Mouse (Mus musculus): ENCODE results near the gene Fgf11. TPM values are rescaled to one million over a fixed set of nuclear protein-coding genes. Genes with fewer than 3 reads are reported as not detected.

Fgf11 gene
- total RNA-seq, 1 experiment from 2014 or later = 5.4 TPM

GRCm38 (mm10) chr11:69766126-69766609, 35.5 kb downstream of the Fgf11 start:
- ATAC-seq (replicated peaks in 1 of 2; ENCODE audit: insufficient read depth in 1 of 2, low FRiP score in 2 of 2, low TSS enrichment in 1 of 2, low read depth in 1 of 2, poor library complexity in 2 of 2, severe bottlenecking in 2 of 2) = peak; percentile 64 to 69

- 0 out of 4 replicates have a peak, but pooled peaks of 1 of the 2 experiments have one; percentile 13 for ATAC-seq (replicated peaks in 1 of 2; ENCODE audit: insufficient read depth in 1 of 2, low FRiP score in 2 of 2, low TSS enrichment in 1 of 2, low read depth in 1 of 2, poor library complexity in 2 of 2, severe bottlenecking in 2 of 2)
Observed at GRCm38 (mm10) chr11:69765221-69766125, 36.2 kb downstream of the Fgf11 start, which contains the start of gene Zbtb4. TSS of gene Zbtb4 (plus strand) at chr11:69765912.

- no peak for ATAC-seq (replicated peaks in 1 of 2; ENCODE audit: insufficient read depth in 1 of 2, low FRiP score in 2 of 2, low TSS enrichment in 1 of 2, low read depth in 1 of 2, poor library complexity in 2 of 2, severe bottlenecking in 2 of 2)
Observed at GRCm38 (mm10) chr11:69763551-69763950, 38.1 kb downstream of the Fgf11 start.

- ATAC-seq (replicated peaks in 1 of 2; ENCODE audit: insufficient read depth in 1 of 2, low FRiP score in 2 of 2, low TSS enrichment in 1 of 2, low read depth in 1 of 2, poor library complexity in 2 of 2, severe bottlenecking in 2 of 2) = no peak
Observed at GRCm38 (mm10) chr11:69761868-69762267, 39.8 kb downstream of the Fgf11 start, which contains the start of gene Slc35g3. TSS of gene Slc35g3 (minus strand) at chr11:69761968.

- no peak for ATAC-seq (replicated peaks in 1 of 2; ENCODE audit: insufficient read depth in 1 of 2, low FRiP score in 2 of 2, low TSS enrichment in 1 of 2, low read depth in 1 of 2, poor library complexity in 2 of 2, severe bottlenecking in 2 of 2)
Observed at GRCm38 (mm10) chr11:69760901-69761200, 40.8 kb downstream of the Fgf11 start.

GRCm38 (mm10) chr11:69760160-69760900, 41.3 kb downstream of the Fgf11 start:
- ATAC-seq (replicated peaks in 1 of 2; ENCODE audit: insufficient read depth in 1 of 2, low FRiP score in 2 of 2, low TSS enrichment in 1 of 2, low read depth in 1 of 2, poor library complexity in 2 of 2, severe bottlenecking in 2 of 2) = no peak

- ATAC-seq (replicated peaks in 1 of 2; ENCODE audit: insufficient read depth in 1 of 2, low FRiP score in 2 of 2, low TSS enrichment in 1 of 2, low read depth in 1 of 2, poor library complexity in 2 of 2, severe bottlenecking in 2 of 2) = peak; percentile 70 to 73
Observed at GRCm38 (mm10) chr11:69758971-69759721, 42.5 kb downstream of the Fgf11 start.

GRCm38 (mm10) chr11:69758478-69758970, 43.1 kb downstream of the Fgf11 start, which contains the start of gene Polr2a:
TSS of gene Polr2a (minus strand) at chr11:69758637.
- ATAC-seq (replicated peaks in 1 of 2; ENCODE audit: insufficient read depth in 1 of 2, low FRiP score in 2 of 2, low TSS enrichment in 1 of 2, low read depth in 1 of 2, poor library complexity in 2 of 2, severe bottlenecking in 2 of 2) = peak; percentile 71 to 80

GRCm38 (mm10) chr11:69758090-69758456, 43.6 kb downstream of the Fgf11 start:
- ATAC-seq (replicated peaks in 1 of 2; ENCODE audit: insufficient read depth in 1 of 2, low FRiP score in 2 of 2, low TSS enrichment in 1 of 2, low read depth in 1 of 2, poor library complexity in 2 of 2, severe bottlenecking in 2 of 2) = peak; percentile 40 to 56

GRCm38 (mm10) chr11:69757303-69758089, 44.2 kb downstream of the Fgf11 start:
- no peak for ATAC-seq (replicated peaks in 1 of 2; ENCODE audit: insufficient read depth in 1 of 2, low FRiP score in 2 of 2, low TSS enrichment in 1 of 2, low read depth in 1 of 2, poor library complexity in 2 of 2, severe bottlenecking in 2 of 2)

GRCm38 (mm10) chr11:69754701-69755100, 47.0 kb downstream of the Fgf11 start:
- no peak for ATAC-seq (replicated peaks in 1 of 2; ENCODE audit: insufficient read depth in 1 of 2, low FRiP score in 2 of 2, low TSS enrichment in 1 of 2, low read depth in 1 of 2, poor library complexity in 2 of 2, severe bottlenecking in 2 of 2)

- ATAC-seq (replicated peaks in 1 of 2; ENCODE audit: insufficient read depth in 1 of 2, low FRiP score in 2 of 2, low TSS enrichment in 1 of 2, low read depth in 1 of 2, poor library complexity in 2 of 2, severe bottlenecking in 2 of 2) = no peak
Observed at GRCm38 (mm10) chr11:69754233-69754632, 47.4 kb downstream of the Fgf11 start.

- no peak for ATAC-seq (replicated peaks in 1 of 2; ENCODE audit: insufficient read depth in 1 of 2, low FRiP score in 2 of 2, low TSS enrichment in 1 of 2, low read depth in 1 of 2, poor library complexity in 2 of 2, severe bottlenecking in 2 of 2)
Observed at GRCm38 (mm10) chr11:69752686-69753085, 49.0 kb downstream of the Fgf11 start.

- no peak for ATAC-seq (replicated peaks in 1 of 2; ENCODE audit: insufficient read depth in 1 of 2, low FRiP score in 2 of 2, low TSS enrichment in 1 of 2, low read depth in 1 of 2, poor library complexity in 2 of 2, severe bottlenecking in 2 of 2)
Observed at GRCm38 (mm10) chr11:69751635-69752034, 50.0 kb downstream of the Fgf11 start.
